Mouse (Mus musculus): ENCODE data around the gene Slc29a2. TPM values are rescaled to one million over a fixed set of nuclear protein-coding genes. Genes with fewer than 3 reads are reported as not detected.

Gene Slc29a2
- polyA plus RNA-seq, 1 experiment from 2014 or later = 6.4 TPM

- WGBS = 3% methylated on average over 16 of the region's 16 CpGs
- peak; percentile 7; the same call in 1 of the 2 replicates for ATAC-seq (ENCODE audit: low FRiP score, low TSS enrichment)
- Histone ChIP-seq H3K9me3 (ENCODE audit: low read length) (no peaks in the 10 kb centered on the region), H3K4me3 (ENCODE audit: low read length) (peak overlapping the region; percentile 89), H3K4me1 (ENCODE audit: insufficient read depth, low read length) (peaks cover 23% of the 10 kb centered on the region), H3K36me3 (ENCODE audit: insufficient read depth, low read length) (peaks cover 4% of the 10 kb centered on the region; the same call in 1 of the 2 replicates), H3K9ac (replicated peaks; ENCODE audit: low read length) (peak overlapping the region; percentile 77), H3K27ac (ENCODE audit: low read length) (peak overlapping the region; percentile 76), H3K27me3 (ENCODE audit: insufficient read depth, low read length) (no peaks in the 10 kb centered on the region), H3K4me2 (replicated peaks; ENCODE audit: low read depth, low read length) (peak overlapping the region; percentile 86)
These were observed 17.9 kb downstream of the Slc29a2 start for GRCm38 (mm10) chr19:5041588-5041987.

GRCm38 (mm10) chr19:5045531-5045930 is 21.9 kb downstream of the Slc29a2 start:
- Histone ChIP-seq H3K27me3 (ENCODE audit: insufficient read depth, low read length) (no peaks in the 10 kb centered on the region), H3K36me3 (ENCODE audit: insufficient read depth, low read length) (peaks cover 13% of the 10 kb centered on the region; the same call in 1 of the 2 replicates), H3K4me2 (replicated peaks; ENCODE audit: low read depth, low read length) (no peak overlapping the region), H3K9me3 (ENCODE audit: low read length) (no peaks in the 10 kb centered on the region), H3K4me3 (ENCODE audit: low read length) (no peak overlapping the region), H3K9ac (replicated peaks; ENCODE audit: low read length) (no peak overlapping the region), H3K4me1 (ENCODE audit: insufficient read depth, low read length) (peaks cover 22% of the 10 kb centered on the region), H3K27ac (ENCODE audit: low read length) (no peak overlapping the region)
- WGBS = 82% methylated on average over 4 of the region's 4 CpGs
- ATAC-seq (ENCODE audit: low FRiP score, low TSS enrichment) = no peak

- no peaks in the 10 kb centered on the region for H3K9me3 ChIP-seq (ENCODE audit: low read length)
- peaks cover 13% of the 10 kb centered on the region; the same call in 1 of the 2 replicates for H3K36me3 ChIP-seq (ENCODE audit: insufficient read depth, low read length)
- no peak overlapping the region for H3K4me2 ChIP-seq (replicated peaks; ENCODE audit: low read depth, low read length)
- ATAC-seq (ENCODE audit: low FRiP score, low TSS enrichment) = no peak
- no peak overlapping the region for H3K9ac ChIP-seq (replicated peaks; ENCODE audit: low read length)
- H3K4me1 ChIP-seq (ENCODE audit: insufficient read depth, low read length) = peaks cover 31% of the 10 kb centered on the region
- peaks cover 7% of the 10 kb centered on the region; the same call in 1 of the 2 replicates for H3K27me3 ChIP-seq (ENCODE audit: insufficient read depth, low read length)
- H3K4me3 ChIP-seq (ENCODE audit: low read length) = no peak overlapping the region
- 85% methylated on average over 14 of the region's 14 CpGs for WGBS
- H3K27ac ChIP-seq (ENCODE audit: low read length) = no peak overlapping the region
These were observed 24.7 kb downstream of the Slc29a2 start for GRCm38 (mm10) chr19:5048138-5049056.

- H3K36me3 ChIP-seq (ENCODE audit: insufficient read depth, low read length) = peaks cover 9% of the 10 kb centered on the region; the same call in 1 of the 2 replicates
- peaks cover 31% of the 10 kb centered on the region for H3K4me1 ChIP-seq (ENCODE audit: insufficient read depth, low read length)
- ATAC-seq (ENCODE audit: low FRiP score, low TSS enrichment) = no peak
- H3K27ac ChIP-seq (ENCODE audit: low read length) = no peak overlapping the region
- no peak overlapping the region for H3K9ac ChIP-seq (replicated peaks; ENCODE audit: low read length)
- 79% methylated on average over 6 of the region's 6 CpGs for WGBS
- no peaks in the 10 kb centered on the region for H3K9me3 ChIP-seq (ENCODE audit: low read length)
- H3K4me2 ChIP-seq (replicated peaks; ENCODE audit: low read depth, low read length) = no peak overlapping the region
- H3K4me3 ChIP-seq (ENCODE audit: low read length) = no peak overlapping the region
- H3K27me3 ChIP-seq (ENCODE audit: insufficient read depth, low read length) = peaks cover 7% of the 10 kb centered on the region; the same call in 1 of the 2 replicates
These were observed 25.7 kb downstream of the Slc29a2 start for GRCm38 (mm10) chr19:5049325-5049724.

GRCm38 (mm10) chr19:5050047-5050905 is 26.6 kb downstream of the Slc29a2 start, which contains the start of gene Rin1:
Rin1 (plus strand) TSS chr19:5050481.
- H3K9ac ChIP-seq (replicated peaks; ENCODE audit: low read length) = peak within 1 kb of the TSS; percentile 51
- peak; percentile 52 for ATAC-seq (ENCODE audit: low FRiP score, low TSS enrichment)
- peak within 1 kb of the TSS; percentile 11; the same call in 1 of the 2 replicates for H3K27ac ChIP-seq (ENCODE audit: low read length)

GRCm38 (mm10) chr19:5051031-5051430 is 27.4 kb downstream of the Slc29a2 start:
- H3K27me3 ChIP-seq (ENCODE audit: insufficient read depth, low read length) = peaks cover 7% of the 10 kb centered on the region; the same call in 1 of the 2 replicates
- H3K36me3 ChIP-seq (ENCODE audit: insufficient read depth, low read length) = peaks cover 9% of the 10 kb centered on the region; the same call in 1 of the 2 replicates
- peak overlapping the region; percentile 51 for H3K9ac ChIP-seq (replicated peaks; ENCODE audit: low read length)
- peak overlapping the region; percentile 11; the same call in 1 of the 2 replicates for H3K27ac ChIP-seq (ENCODE audit: low read length)
- H3K4me1 ChIP-seq (ENCODE audit: insufficient read depth, low read length) = peaks cover 31% of the 10 kb centered on the region
- peak overlapping the region; percentile 43 for H3K4me3 ChIP-seq (ENCODE audit: low read length)
- peak overlapping the region; percentile 46 for H3K4me2 ChIP-seq (replicated peaks; ENCODE audit: low read depth, low read length)
- ATAC-seq (ENCODE audit: low FRiP score, low TSS enrichment) = peak; percentile 28
- 9% methylated on average over 17 of the region's 17 CpGs for WGBS
- no peaks in the 10 kb centered on the region for H3K9me3 ChIP-seq (ENCODE audit: low read length)

More at GRCm38 (mm10) chr19:5050047-5050905, 26.6 kb downstream of the Slc29a2 start, which contains the start of gene Rin1:
- H3K9me3 ChIP-seq (ENCODE audit: low read length) = no peaks in the 10 kb centered on the region
- peaks cover 7% of the 10 kb centered on the region; the same call in 1 of the 2 replicates for H3K27me3 ChIP-seq (ENCODE audit: insufficient read depth, low read length)
- H3K36me3 ChIP-seq (ENCODE audit: insufficient read depth, low read length) = peaks cover 9% of the 10 kb centered on the region; the same call in 1 of the 2 replicates
- 14% methylated on average over 14 of the region's 14 CpGs for WGBS
- H3K4me3 ChIP-seq (ENCODE audit: low read length) = peak within 1 kb of the TSS; percentile 43
- H3K4me1 ChIP-seq (ENCODE audit: insufficient read depth, low read length) = peaks cover 31% of the 10 kb centered on the region
- H3K4me2 ChIP-seq (replicated peaks; ENCODE audit: low read depth, low read length) = peak within 1 kb of the TSS; percentile 46

- H3K27me3 ChIP-seq (ENCODE audit: insufficient read depth, low read length) = peaks cover 7% of the 10 kb centered on the region; the same call in 1 of the 2 replicates
- 44% methylated on average over 3 of the region's 3 CpGs for WGBS
- H3K9ac ChIP-seq (replicated peaks; ENCODE audit: low read length) = peak overlapping the region; percentile 51
- H3K9me3 ChIP-seq (ENCODE audit: low read length) = no peaks in the 10 kb centered on the region
- H3K4me2 ChIP-seq (replicated peaks; ENCODE audit: low read depth, low read length) = peak overlapping the region; percentile 46
- H3K4me1 ChIP-seq (ENCODE audit: insufficient read depth, low read length) = peaks cover 35% of the 10 kb centered on the region
- peaks cover 9% of the 10 kb centered on the region; the same call in 1 of the 2 replicates for H3K36me3 ChIP-seq (ENCODE audit: insufficient read depth, low read length)
- ATAC-seq (ENCODE audit: low FRiP score, low TSS enrichment) = no peak
- H3K27ac ChIP-seq (ENCODE audit: low read length) = peak overlapping the region; percentile 11; the same call in 1 of the 2 replicates
- peak overlapping the region; percentile 43 for H3K4me3 ChIP-seq (ENCODE audit: low read length)
These were observed 27.9 kb downstream of the Slc29a2 start for GRCm38 (mm10) chr19:5051515-5051914.

- Histone ChIP-seq H3K36me3 (ENCODE audit: insufficient read depth, low read length) (peaks cover 7% of the 10 kb centered on the region; the same call in 1 of the 2 replicates), H3K9ac (replicated peaks; ENCODE audit: low read length) (no peak overlapping the region), H3K4me2 (replicated peaks; ENCODE audit: low read depth, low read length) (peak overlapping the region; percentile 46), H3K4me3 (ENCODE audit: low read length) (no peak overlapping the region), H3K27ac (ENCODE audit: low read length) (no peak overlapping the region), H3K27me3 (ENCODE audit: insufficient read depth, low read length) (peaks cover 7% of the 10 kb centered on the region; the same call in 1 of the 2 replicates), H3K4me1 (ENCODE audit: insufficient read depth, low read length) (peaks cover 37% of the 10 kb centered on the region), H3K9me3 (ENCODE audit: low read length) (no peaks in the 10 kb centered on the region)
- no peak for ATAC-seq (ENCODE audit: low FRiP score, low TSS enrichment)
- 23% methylated on average over 25 of the region's 25 CpGs for WGBS
These were observed 28.6 kb downstream of the Slc29a2 start for GRCm38 (mm10) chr19:5052166-5052822.

Measured in kidney, embryonic 16.5 days (tissue).